Mouse (Mus musculus) midbrain, embryonic 13.5 days (tissue): ENCODE data around the gene 2010111I01Rik. TPM values are rescaled to one million over a fixed set of nuclear protein-coding genes. Genes with fewer than 3 reads are reported as not detected.
A peak's percentile ranks its signal among the peaks of the same experiment; 100 is the strongest.
"Not testable (repeated sequence)": the region's sequence is repeated elsewhere in the genome, so short reads cannot be mapped to it uniquely, and the experiment has no call there.

Experiments
- ATAC-seq: fragments of 200-750 bp; cut with Nextera tagmentation; 2 replicates; pipeline ENCODE4 v1.8.0; 2017; ENCODE audit warnings: mild to moderate bottlenecking, moderate TSS enrichment, moderate library complexity
- H3K27ac ChIP-seq: fragments of 300-500 bp; sonication (generic); 2 replicates; pipeline ENCODE4 v1.5.1; 2015; ENCODE audit warnings: inconsistent platforms, mild to moderate bottlenecking, moderate library complexity
- H3K27me3 ChIP-seq: fragments of 300-500 bp; sonication (generic); 2 replicates; pipeline ENCODE4 v1.6.1; 2015; ENCODE audit warnings: mild to moderate bottlenecking, inconsistent platforms
- H3K36me3 ChIP-seq: fragments of 300-500 bp; sonication (generic); 2 replicates; pipeline ENCODE4 v1.6.1; 2015; ENCODE audit warnings: mild to moderate bottlenecking, inconsistent platforms
- H3K4me1 ChIP-seq: fragments of 300-500 bp; sonication (generic); replicated peaks from 2 replicates; pipeline ENCODE4 v1.6.1; 2015; ENCODE audit warnings: inconsistent platforms
- H3K4me2 ChIP-seq: fragments of 300-500 bp; sonication (generic); replicated peaks from 2 replicates; pipeline ENCODE4 v1.6.1; 2015; ENCODE audit warnings: moderate library complexity, mild to moderate bottlenecking, inconsistent platforms
- H3K4me3 ChIP-seq: fragments of 300-500 bp; sonication (generic); replicated peaks from 2 replicates; pipeline ENCODE4 v1.5.1; 2015; ENCODE audit warnings: mild to moderate bottlenecking, inconsistent platforms
- H3K9ac ChIP-seq: fragments of 300-500 bp; sonication (generic); replicated peaks from 2 replicates; pipeline ENCODE4 v1.6.1; 2015; ENCODE audit warnings: mild to moderate bottlenecking, inconsistent platforms
- H3K9me3 ChIP-seq: fragments of 300-500 bp; sonication (generic); 2 replicates; pipeline ENCODE4 v1.6.1; 2016; ENCODE audit warnings: mild to moderate bottlenecking, inconsistent platforms
- WGBS: fragments of 180-500 bp; shearing (Covaris S2); methylation state at CpG from one replicate; pipeline ENCODE4 v1.1.7; 2015; 5-methylcytosine and 5-hydroxymethylcytosine counted together
- polyA plus RNA-seq: library from polyadenylated mRNA; unstranded; fragments of >200 nt; fragmentation: Nextera tagmentation; extraction: Ambion mirVana; gene quantifications from 2 replicates; pipeline ENCODE4 v1.2.1, GENCODE M21; 2015

Gene 2010111I01Rik
- polyA plus RNA-seq, result 28.4 and 28.6 TPM in 2 replicates

GRCm38 (mm10) chr13:62964640-62965311 lies at the start of gene 2010111I01Rik:
Gene 2010111I01Rik, plus strand, starts transcription at chr13:62964893.
- Histone ChIP-seq H3K27ac (no peak within 1 kb of the TSS), H3K4me3 (peak within 1 kb of the TSS; percentile 69), H3K9ac (peak within 1 kb of the TSS; percentile 71), H3K36me3 (no peaks in the 10 kb centered on the region), H3K4me1 (peaks cover 9% of the 10 kb centered on the region), H3K9me3 (no peaks in the 10 kb centered on the region), H3K27me3 (no peaks in the 10 kb centered on the region), H3K4me2 (peak within 1 kb of the TSS; percentile 86)
- WGBS, result 1% methylated on average over 41 of the region's 41 CpGs
- peak; percentile 95 for ATAC-seq

GRCm38 (mm10) chr13:62916675-62917074 lies 48.0 kb upstream of the 2010111I01Rik start:
- Histone ChIP-seq H3K9me3 (no peaks in the 10 kb centered on the region), H3K4me3 (no peak overlapping the region), H3K36me3 (no peaks in the 10 kb centered on the region), H3K27me3 (no peaks in the 10 kb centered on the region), H3K4me1 (no peaks in the 10 kb centered on the region), H3K9ac (no peak overlapping the region), H3K27ac (no peak overlapping the region), H3K4me2 (no peak overlapping the region)
- ATAC-seq, result no peak
- WGBS, result 80% methylated on average over 4 of the region's 4 CpGs

GRCm38 (mm10) chr13:62917416-62918110 lies 47.1 kb upstream of the 2010111I01Rik start:
- Histone ChIP-seq H3K4me2 (no peak overlapping the region), H3K36me3 (no peaks in the 10 kb centered on the region), H3K4me1 (no peaks in the 10 kb centered on the region), H3K9me3 (no peaks in the 10 kb centered on the region), H3K9ac (no peak overlapping the region), H3K27me3 (no peaks in the 10 kb centered on the region), H3K27ac (no peak overlapping the region), H3K4me3 (no peak overlapping the region)
- ATAC-seq, result no peak
- 57% methylated on average over 1 of the region's 1 CpGs for WGBS

DNA sequence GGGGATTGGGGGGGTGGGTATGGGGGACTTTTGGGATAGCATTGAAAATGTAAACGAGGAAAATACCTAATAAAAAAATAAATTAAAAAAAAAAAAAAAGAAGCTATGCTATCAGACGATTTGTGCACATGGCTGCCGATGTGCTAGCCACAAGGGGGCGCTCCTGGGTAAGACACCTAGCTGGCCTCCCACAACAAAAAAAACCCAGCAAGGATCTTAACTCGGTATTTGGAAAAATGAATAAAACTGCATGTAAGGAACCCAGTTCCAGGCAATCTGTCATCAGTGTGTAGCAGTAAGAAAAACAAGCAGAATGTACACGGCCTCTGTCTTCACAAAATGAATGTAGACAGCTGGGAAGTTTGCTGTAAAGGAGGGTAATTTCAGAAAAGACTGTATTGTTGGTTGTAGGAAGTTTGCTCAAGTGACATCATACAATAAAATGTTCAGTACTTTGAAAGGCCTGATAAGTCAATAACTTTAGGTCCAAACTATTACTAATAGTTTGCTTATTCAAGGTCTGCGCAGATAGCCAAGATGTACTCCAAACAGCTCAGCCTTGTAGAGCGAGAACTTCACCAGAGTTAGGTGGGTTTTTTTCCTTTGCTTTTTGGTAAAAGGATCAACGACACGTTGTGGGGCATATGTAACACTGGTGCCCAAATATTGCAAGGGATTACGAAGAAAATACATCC lies 44.9 kb upstream of the 2010111I01Rik start:
- no peak overlapping the region for H3K4me3 ChIP-seq
- no peak overlapping the region for H3K27ac ChIP-seq
- ATAC-seq, result no peak
- WGBS, result 40% methylated on average over 11 of the region's 11 CpGs
- H3K4me2 ChIP-seq, result no peak overlapping the region
- no peaks in the 10 kb centered on the region for H3K4me1 ChIP-seq
- H3K27me3 ChIP-seq, result no peaks in the 10 kb centered on the region
- no peaks in the 10 kb centered on the region for H3K9me3 ChIP-seq
- H3K9ac ChIP-seq, result no peak overlapping the region
- no peaks in the 10 kb centered on the region for H3K36me3 ChIP-seq

DNA sequence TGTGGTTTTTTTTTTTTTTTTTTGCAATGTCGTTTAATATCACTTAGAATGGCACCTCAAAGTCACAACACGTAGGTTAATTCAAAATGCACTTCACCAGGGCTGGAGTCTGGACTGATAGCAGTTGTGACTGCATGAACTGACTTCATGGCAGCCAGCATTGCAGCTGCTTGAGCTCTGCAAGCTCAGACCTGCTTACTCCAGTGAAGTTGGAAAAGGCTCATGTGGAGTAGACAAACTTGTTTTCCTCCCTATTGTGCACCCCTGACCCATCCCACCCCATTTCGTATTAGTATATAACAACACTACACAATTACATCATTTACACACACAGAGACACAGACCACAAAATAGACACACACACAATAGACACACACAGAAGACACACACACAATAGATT lies 42.0 kb upstream of the 2010111I01Rik start:
- Histone ChIP-seq H3K27me3 (no peaks in the 10 kb centered on the region), H3K9ac (no peak overlapping the region), H3K4me3 (no peak overlapping the region), H3K36me3 (no peaks in the 10 kb centered on the region), H3K27ac (no peak overlapping the region), H3K4me2 (no peak overlapping the region), H3K9me3 (no peaks in the 10 kb centered on the region), H3K4me1 (no peaks in the 10 kb centered on the region)
- no peak for ATAC-seq
- WGBS, result 88% methylated on average over 3 of the region's 3 CpGs

- Histone ChIP-seq H3K4me1 (no peaks in the 10 kb centered on the region), H3K27ac (no peak overlapping the region), H3K4me3 (no peak overlapping the region), H3K36me3 (no peaks in the 10 kb centered on the region), H3K27me3 (no peaks in the 10 kb centered on the region), H3K9ac (no peak overlapping the region), H3K9me3 (no peaks in the 10 kb centered on the region), H3K4me2 (no peak overlapping the region)
- WGBS, result 65% methylated on average over 8 of the region's 8 CpGs
- no peak for ATAC-seq
Measured at GRCm38 (mm10) chr13:62923182-62923581, 41.5 kb upstream of the 2010111I01Rik start.

DNA sequence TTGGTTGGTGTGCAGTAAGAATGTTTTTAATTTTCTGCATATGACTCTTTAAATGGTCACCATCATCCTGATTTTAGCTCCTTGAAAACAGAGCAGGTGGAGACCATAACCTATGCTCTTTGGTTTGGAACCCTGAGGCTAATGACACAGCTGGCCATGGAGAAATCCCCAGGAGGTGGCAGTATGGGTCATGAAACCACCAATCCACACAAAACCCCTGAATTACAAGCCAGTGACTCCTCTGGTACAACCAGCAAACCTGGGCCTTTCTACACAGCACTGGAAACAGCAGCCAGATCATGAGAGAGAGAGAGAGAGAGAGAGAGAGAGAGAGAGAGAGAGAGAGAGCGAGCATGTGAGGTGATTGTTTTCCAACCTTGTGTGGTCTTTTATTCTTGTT lies 38.2 kb upstream of the 2010111I01Rik start:
- no peaks in the 10 kb centered on the region for H3K4me1 ChIP-seq
- no peak overlapping the region for H3K4me3 ChIP-seq
- no peak overlapping the region for H3K27ac ChIP-seq
- H3K4me2 ChIP-seq, result no peak overlapping the region
- ATAC-seq, result 0 out of 2 replicates have a peak, but pooled peaks have one; percentile 37
- 85% methylated on average over 1 of the region's 1 CpGs for WGBS
- no peak overlapping the region for H3K9ac ChIP-seq
- H3K36me3 ChIP-seq, result no peaks in the 10 kb centered on the region
- H3K27me3 ChIP-seq, result no peaks in the 10 kb centered on the region
- H3K9me3 ChIP-seq, result no peaks in the 10 kb centered on the region

DNA sequence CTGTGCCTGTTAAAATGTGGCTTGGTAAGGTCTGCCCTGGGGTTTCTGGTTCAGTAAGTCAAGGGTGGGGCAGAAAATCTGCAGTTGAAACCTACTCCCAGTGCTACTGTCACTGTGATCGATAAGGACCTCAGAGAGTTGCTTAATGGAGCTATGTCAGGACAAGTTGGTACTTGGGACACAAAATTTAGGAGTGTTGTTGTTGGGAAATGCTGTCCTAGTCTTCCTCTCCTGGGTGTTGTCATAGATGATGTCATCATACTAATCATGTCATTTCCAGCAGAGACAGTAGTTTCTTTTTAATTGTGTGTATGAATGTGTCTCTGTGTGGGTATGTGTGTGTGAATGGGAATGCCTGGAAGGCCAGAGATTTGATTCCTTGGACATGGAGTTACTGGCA lies 37.2 kb upstream of the 2010111I01Rik start:
- Histone ChIP-seq H3K4me3 (no peak overlapping the region), H3K36me3 (no peaks in the 10 kb centered on the region), H3K27ac (no peak overlapping the region), H3K4me1 (no peaks in the 10 kb centered on the region), H3K4me2 (no peak overlapping the region), H3K9me3 (no peaks in the 10 kb centered on the region), H3K9ac (no peak overlapping the region), H3K27me3 (no peaks in the 10 kb centered on the region)
- ATAC-seq, result no peak
- 97% methylated on average over 1 of the region's 1 CpGs for WGBS

DNA sequence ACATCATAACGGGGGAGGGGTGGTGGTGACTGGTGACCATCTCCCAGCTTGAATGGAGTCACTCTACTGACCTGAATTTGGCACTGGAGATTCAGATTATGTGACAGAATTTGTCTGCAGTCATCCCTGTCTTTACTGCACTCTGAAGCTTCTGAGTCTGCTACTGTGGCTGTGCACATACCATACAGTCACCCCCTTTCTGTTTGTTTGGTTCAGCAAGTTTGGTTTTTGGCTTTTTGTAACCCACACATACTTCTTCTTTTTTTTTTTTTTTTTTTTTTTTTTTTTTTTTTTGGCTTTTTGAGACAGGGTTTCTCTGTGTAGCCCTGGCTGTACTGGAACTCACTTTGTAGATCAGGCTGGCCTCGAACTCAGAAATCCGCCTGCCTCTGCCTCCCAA lies 35.5 kb upstream of the 2010111I01Rik start:
- H3K4me1 ChIP-seq, H3K4me2 ChIP-seq, H3K36me3 ChIP-seq, H3K27me3 ChIP-seq, ATAC-seq, H3K9ac ChIP-seq, H3K9me3 ChIP-seq, H3K4me3 ChIP-seq, H3K27ac ChIP-seq: not testable (repeated sequence)
- WGBS, result 97% methylated on average over 3 of the region's 3 CpGs

GRCm38 (mm10) chr13:62929766-62930389 lies 34.8 kb upstream of the 2010111I01Rik start:
- Histone ChIP-seq H3K27ac (no peak overlapping the region), H3K4me1 (no peaks in the 10 kb centered on the region), H3K4me3 (no peak overlapping the region), H3K27me3 (no peaks in the 10 kb centered on the region), H3K9me3 (no peaks in the 10 kb centered on the region), H3K4me2 (no peak overlapping the region), H3K9ac (no peak overlapping the region), H3K36me3 (no peaks in the 10 kb centered on the region)
- no peak for ATAC-seq
- WGBS, result 77% methylated on average over 9 of the region's 9 CpGs

GRCm38 (mm10) chr13:62932452-62932851 lies 32.2 kb upstream of the 2010111I01Rik start:
- Histone ChIP-seq H3K4me3 (no peak overlapping the region), H3K9ac (no peak overlapping the region)
- no peak for ATAC-seq

GRCm38 (mm10) chr13:62939371-62939770 lies 25.3 kb upstream of the 2010111I01Rik start:
- ATAC-seq, result no peak
- WGBS, result 89% methylated on average over 3 of the region's 3 CpGs
- Histone ChIP-seq H3K4me2 (no peak overlapping the region), H3K27me3 (no peaks in the 10 kb centered on the region), H3K4me1 (no peaks in the 10 kb centered on the region), H3K9ac (no peak overlapping the region), H3K27ac (no peak overlapping the region), H3K4me3 (no peak overlapping the region), H3K36me3 (no peaks in the 10 kb centered on the region), H3K9me3 (no peaks in the 10 kb centered on the region)

More at GRCm38 (mm10) chr13:62932452-62932851, 32.2 kb upstream of the 2010111I01Rik start:
- WGBS, result 54% methylated on average over 4 of the region's 4 CpGs
- Histone ChIP-seq H3K4me2 (no peak overlapping the region), H3K4me1 (no peaks in the 10 kb centered on the region), H3K9me3 (no peaks in the 10 kb centered on the region), H3K27me3 (no peaks in the 10 kb centered on the region), H3K36me3 (no peaks in the 10 kb centered on the region), H3K27ac (no peak overlapping the region)
